Mouse (Mus musculus) midbrain, embryonic 16.5 days (tissue): ENCODE data around the gene Tbc1d10a. TPM values are rescaled to one million over a fixed set of nuclear protein-coding genes. Genes with fewer than 3 reads are reported as not detected.

ENCODE experiments used
- ATAC-seq: fragments of 200-750 bp; cut with Nextera tagmentation; 2 replicates; pipeline ENCODE4 v1.8.0; 2017; ENCODE audit warnings: moderate TSS enrichment
- H3K27ac ChIP-seq: fragments of 300-500 bp; sonication (generic); 2 replicates; pipeline ENCODE4 v1.5.1; 2014; ENCODE audit warnings: mild to moderate bottlenecking, low read length, mixed read lengths
- H3K27me3 ChIP-seq: fragments of 300-500 bp; sonication (generic); 2 replicates; pipeline ENCODE4 v1.6.1; 2014; ENCODE audit warnings: low read depth, low read length, mixed read lengths; ENCODE audit not compliant: control insufficient read depth, insufficient read depth
- H3K36me3 ChIP-seq: fragments of 300-500 bp; sonication (generic); 2 replicates; pipeline ENCODE4 v1.6.1; 2014; ENCODE audit warnings: mild to moderate bottlenecking, low read length, moderate library complexity, mixed read lengths; ENCODE audit not compliant: control insufficient read depth, insufficient read depth
- H3K4me1 ChIP-seq: fragments of 300-500 bp; sonication (generic); 2 replicates; pipeline ENCODE4 v1.6.1; 2014; ENCODE audit warnings: mild to moderate bottlenecking, low read length, mixed read lengths; ENCODE audit not compliant: control insufficient read depth, insufficient read depth
- H3K4me2 ChIP-seq: fragments of 300-500 bp; sonication (generic); 2 replicates; pipeline ENCODE4 v1.6.1; 2014; ENCODE audit warnings: mild to moderate bottlenecking, low read length, mixed read lengths
- H3K4me3 ChIP-seq: fragments of 300-500 bp; sonication (generic); 2 replicates; pipeline ENCODE4 v1.5.1; 2014; ENCODE audit warnings: low read depth, mild to moderate bottlenecking, low read length, moderate library complexity, mixed read lengths
- H3K9ac ChIP-seq: fragments of 300-500 bp; sonication (generic); 2 replicates; pipeline ENCODE4 v1.6.1; 2014; ENCODE audit warnings: low read depth, low read length, mixed read lengths
- H3K9me3 ChIP-seq: fragments of 300-500 bp; sonication (generic); replicated peaks from 2 replicates; pipeline ENCODE4 v1.6.1; 2014; ENCODE audit warnings: mild to moderate bottlenecking, low read length, mixed read lengths; ENCODE audit not compliant: control insufficient read depth, poor library complexity, severe bottlenecking
- WGBS: fragments of 180-500 bp; shearing (Covaris S2); extraction: QIAGEN DNeasy Blood & Tissue Kit; methylation state at CpG from one replicate; pipeline ENCODE4 v1.1.7; 2014; 5-methylcytosine and 5-hydroxymethylcytosine counted together
- polyA plus RNA-seq: library from polyadenylated mRNA; unstranded; fragments of >200 nt; fragmentation: Nextera tagmentation; extraction: Ambion mirVana; gene quantifications from 2 replicates; pipeline ENCODE4 v1.2.1, GENCODE M21; 2015

Gene Tbc1d10a
- polyA plus RNA-seq, 1 experiment from 2014 or later = 34.8 TPM

GRCm38 (mm10) chr11:4235665-4236545 lies 49.3 kb downstream of the Tbc1d10a start, which contains the start of gene Osm:
Osm (plus strand) TSS chr11:4236420.
- Histone ChIP-seq H3K36me3 (no peaks in the 10 kb centered on the region), H3K4me1 (no peaks in the 10 kb centered on the region), H3K27ac (no peak within 1 kb of the TSS), H3K9ac (no peak within 1 kb of the TSS), H3K4me3 (no peak within 1 kb of the TSS), H3K27me3 (no peaks in the 10 kb centered on the region), H3K4me2 (no peak within 1 kb of the TSS), H3K9me3 (no peaks in the 10 kb centered on the region)
- ATAC-seq = no peak
- 58% methylated on average over 16 of the region's 16 CpGs for WGBS

DNA sequence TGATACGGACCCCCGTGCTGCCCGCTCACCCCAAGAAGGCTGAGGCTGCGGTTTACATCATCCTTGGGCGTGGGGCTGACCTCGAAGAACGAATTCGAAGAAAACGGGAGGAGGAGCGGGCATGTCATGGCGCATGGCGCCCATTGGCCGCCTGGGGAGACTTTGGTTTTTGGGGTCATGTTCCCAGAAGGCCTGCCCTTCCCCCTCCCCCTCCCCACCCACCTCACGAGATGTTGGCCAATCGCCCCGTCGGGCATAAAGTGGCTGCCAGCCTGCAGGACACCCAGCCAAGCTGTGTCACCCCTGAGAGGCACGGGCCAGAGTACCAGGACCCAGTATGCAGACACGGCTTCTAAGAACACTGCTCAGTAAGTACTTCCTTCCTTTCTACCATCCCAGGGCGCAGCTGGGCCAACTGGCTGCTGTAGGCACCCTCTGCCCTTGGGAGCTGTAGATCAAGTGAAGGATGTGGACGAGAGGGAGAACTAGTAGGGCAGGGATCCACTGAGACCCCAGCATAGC lies 50.0 kb downstream of the Tbc1d10a start:
- WGBS = 92% methylated on average over 20 of the region's 21 CpGs
- Histone ChIP-seq H3K9ac (no peak overlapping the region), H3K9me3 (no peaks in the 10 kb centered on the region), H3K36me3 (no peaks in the 10 kb centered on the region), H3K27ac (no peak overlapping the region), H3K4me3 (no peak overlapping the region), H3K4me1 (no peaks in the 10 kb centered on the region), H3K4me2 (no peak overlapping the region), H3K27me3 (no peaks in the 10 kb centered on the region)
- no peak for ATAC-seq

DNA sequence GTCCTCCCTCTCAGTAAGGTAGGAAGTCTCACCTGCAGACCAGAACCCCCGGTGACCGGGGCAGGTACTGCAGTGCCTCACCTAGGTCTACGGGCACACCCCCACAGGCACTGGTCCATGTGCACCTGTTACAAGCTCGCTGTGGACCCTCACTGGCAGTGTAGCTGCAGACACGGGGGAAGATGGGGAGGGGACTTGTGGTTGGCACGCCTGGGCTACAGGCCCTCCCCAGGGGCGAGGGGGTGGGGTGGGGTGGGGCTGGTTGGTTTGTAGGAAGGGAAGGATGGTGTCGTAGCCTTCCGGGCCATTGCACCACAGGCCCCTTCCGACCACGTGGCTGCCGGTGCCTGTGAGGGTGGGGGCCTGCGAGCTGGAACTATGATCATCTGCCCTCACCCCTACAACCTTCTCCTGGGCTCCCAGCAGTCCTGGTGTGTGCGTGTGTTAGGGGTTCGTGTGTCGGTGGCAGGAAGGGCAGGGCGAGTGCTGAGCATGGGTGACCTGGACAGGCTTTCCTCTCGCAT lies 50.9 kb downstream of the Tbc1d10a start:
- ATAC-seq = no peak
- Histone ChIP-seq H3K4me3 (no peak overlapping the region), H3K4me2 (no peak overlapping the region), H3K36me3 (no peaks in the 10 kb centered on the region), H3K27ac (no peak overlapping the region), H3K9ac (no peak overlapping the region), H3K9me3 (no peaks in the 10 kb centered on the region), H3K27me3 (no peaks in the 10 kb centered on the region), H3K4me1 (no peaks in the 10 kb centered on the region)
- WGBS = 82% methylated on average over 18 of the region's 18 CpGs

- no peak overlapping the region for H3K27ac ChIP-seq
- 90% methylated on average over 6 of the region's 6 CpGs for WGBS
- no peaks in the 10 kb centered on the region for H3K9me3 ChIP-seq
- no peaks in the 10 kb centered on the region for H3K36me3 ChIP-seq
- no peak overlapping the region for H3K4me2 ChIP-seq
- no peaks in the 10 kb centered on the region for H3K4me1 ChIP-seq
- no peak overlapping the region for H3K9ac ChIP-seq
- ATAC-seq = no peak
- H3K4me3 ChIP-seq = no peak overlapping the region
- no peaks in the 10 kb centered on the region for H3K27me3 ChIP-seq
These were observed 51.6 kb downstream of the Tbc1d10a start for GRCm38 (mm10) chr11:4238167-4238566.

DNA sequence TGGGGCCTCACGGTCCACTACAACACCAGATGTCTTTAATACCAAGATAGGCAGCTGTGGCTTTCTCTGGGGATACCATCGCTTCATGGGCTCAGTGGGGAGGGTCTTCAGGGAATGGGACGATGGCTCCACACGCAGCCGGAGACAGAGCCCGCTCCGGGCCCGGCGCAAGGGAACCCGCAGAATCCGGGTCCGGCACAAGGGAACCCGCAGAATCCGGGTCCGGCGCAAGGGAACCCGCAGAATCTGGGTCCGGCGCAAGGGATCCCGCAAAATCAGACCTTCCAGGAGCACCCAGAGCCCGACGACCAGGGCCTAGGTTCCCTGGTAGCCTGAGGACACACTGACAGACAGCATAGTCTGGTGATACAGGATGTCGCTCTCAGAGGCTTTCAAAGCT lies 53.1 kb downstream of the Tbc1d10a start:
- Histone ChIP-seq H3K9me3 (no peaks in the 10 kb centered on the region), H3K4me2 (no peak overlapping the region), H3K36me3 (no peaks in the 10 kb centered on the region), H3K4me3 (no peak overlapping the region), H3K9ac (no peak overlapping the region), H3K27me3 (no peaks in the 10 kb centered on the region), H3K4me1 (no peaks in the 10 kb centered on the region), H3K27ac (no peak overlapping the region)
- WGBS = 94% methylated on average over 23 of the region's 23 CpGs
- no peak for ATAC-seq

DNA sequence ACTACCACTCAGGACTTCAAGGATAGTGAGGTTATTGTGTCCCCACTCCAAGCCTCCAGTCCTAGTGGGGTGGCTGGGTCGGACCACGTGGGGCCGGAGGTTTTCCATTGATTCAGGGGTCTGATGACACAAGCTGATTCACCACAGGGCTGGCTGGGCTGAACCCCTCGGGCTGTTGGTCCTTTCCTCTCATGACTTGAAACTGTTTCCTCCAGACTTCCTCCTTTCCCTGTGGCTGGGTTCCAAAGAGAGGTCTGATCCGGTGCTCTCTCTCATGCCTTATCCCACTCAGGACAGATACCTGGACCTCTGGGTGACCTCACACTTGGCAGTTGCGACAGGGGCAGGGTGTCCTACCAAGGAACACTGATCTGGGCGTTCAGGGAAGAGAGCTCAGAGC lies 53.6 kb downstream of the Tbc1d10a start:
- Histone ChIP-seq H3K4me3 (no peak overlapping the region), H3K27ac (no peak overlapping the region), H3K27me3 (no peaks in the 10 kb centered on the region), H3K4me1 (no peaks in the 10 kb centered on the region), H3K9ac (no peak overlapping the region), H3K9me3 (no peaks in the 10 kb centered on the region), H3K4me2 (no peak overlapping the region), H3K36me3 (no peaks in the 10 kb centered on the region)
- WGBS = 82% methylated on average over 7 of the region's 7 CpGs
- ATAC-seq = no peak

DNA sequence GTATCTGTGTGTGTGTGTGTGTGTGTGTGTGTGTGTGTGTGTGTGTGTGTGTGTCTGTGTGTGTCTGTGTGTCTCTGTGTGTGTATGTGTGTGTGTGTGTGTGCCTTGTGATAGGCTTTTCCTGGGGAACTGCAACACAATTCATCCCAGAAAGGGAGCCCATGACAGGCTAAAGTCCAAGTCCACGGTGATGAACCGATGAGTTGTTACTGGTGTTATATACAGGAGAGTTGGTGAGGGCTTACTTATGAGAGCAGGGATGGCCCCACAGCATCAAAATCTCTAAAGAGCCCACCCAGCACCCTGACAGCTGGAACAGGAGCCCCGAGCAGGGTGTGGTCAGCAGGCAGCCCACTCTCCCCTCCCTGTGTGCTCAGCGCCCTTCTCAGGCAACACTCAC lies 54.6 kb downstream of the Tbc1d10a start:
- H3K36me3 ChIP-seq = no peaks in the 10 kb centered on the region
- no peaks in the 10 kb centered on the region for H3K4me1 ChIP-seq
- no peaks in the 10 kb centered on the region for H3K9me3 ChIP-seq
- H3K27ac ChIP-seq = no peak overlapping the region
- ATAC-seq = no peak
- H3K4me2 ChIP-seq = no peak overlapping the region
- H3K4me3 ChIP-seq = no peak overlapping the region
- no peaks in the 10 kb centered on the region for H3K27me3 ChIP-seq
- H3K9ac ChIP-seq = no peak overlapping the region
- WGBS = 83% methylated on average over 4 of the region's 4 CpGs

DNA sequence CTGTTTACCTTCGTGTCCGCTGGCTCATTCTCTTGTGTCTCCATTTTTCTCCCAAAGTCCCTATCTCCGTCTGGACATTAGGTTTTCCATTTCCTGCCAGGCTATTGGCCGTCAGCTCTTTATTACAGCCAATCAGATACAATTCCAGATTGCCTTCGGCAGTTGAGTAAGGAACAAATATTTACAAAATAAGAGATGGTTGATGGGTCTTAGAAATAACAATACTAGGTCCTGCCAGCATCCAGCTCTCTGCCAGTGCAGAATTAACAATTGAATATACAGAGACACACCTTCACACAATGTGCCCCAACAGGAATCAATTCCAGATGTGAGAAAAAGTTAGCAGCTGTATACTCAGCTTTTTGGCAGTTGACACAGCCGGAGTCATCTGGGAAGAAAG lies 59.5 kb downstream of the Tbc1d10a start:
- Histone ChIP-seq H3K36me3 (no peaks in the 10 kb centered on the region), H3K9me3 (no peaks in the 10 kb centered on the region), H3K27me3 (no peaks in the 10 kb centered on the region), H3K9ac (no peak overlapping the region), H3K4me2 (no peak overlapping the region), H3K4me1 (no peaks in the 10 kb centered on the region), H3K27ac (no peak overlapping the region), H3K4me3 (no peak overlapping the region)
- 78% methylated on average over 6 of the region's 6 CpGs for WGBS
- no peak for ATAC-seq

DNA sequence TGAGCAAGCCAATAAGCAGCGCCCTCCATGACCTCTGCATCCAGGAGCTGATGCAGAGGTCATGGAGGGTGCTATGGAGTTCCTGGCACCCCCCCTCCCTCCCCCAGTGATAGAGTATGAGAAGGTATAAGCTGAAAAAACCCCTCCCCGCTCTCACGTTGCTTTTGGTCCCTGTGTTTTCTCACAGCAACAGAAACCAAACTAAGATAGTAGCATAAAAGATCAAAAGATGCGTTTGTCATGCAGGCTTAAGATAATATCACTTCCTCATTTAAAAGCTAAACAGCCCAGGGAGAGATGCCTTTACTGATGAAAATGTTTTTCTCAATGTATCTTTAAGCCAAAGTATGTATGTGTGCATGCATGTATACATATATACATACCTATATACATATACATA lies 60.0 kb downstream of the Tbc1d10a start:
- Histone ChIP-seq H3K27me3 (no peaks in the 10 kb centered on the region), H3K9ac (no peak overlapping the region), H3K4me1 (no peaks in the 10 kb centered on the region), H3K36me3 (no peaks in the 10 kb centered on the region), H3K27ac (no peak overlapping the region), H3K9me3 (no peaks in the 10 kb centered on the region), H3K4me3 (no peak overlapping the region), H3K4me2 (no peak overlapping the region)
- 80% methylated on average over 4 of the region's 4 CpGs for WGBS
- no peak for ATAC-seq
